Comparison of ENCODE assay signal across 31 mouse cellular contexts in genomic region chr6:43247396-43247795, GRCm38 (mm10). TPM values are rescaled to one million over a fixed set of nuclear protein-coding genes. Genes with fewer than 3 reads are reported as not detected.
DNase-seq lines count a peak whose midpoint lies in the region; TF ChIP-seq lines count a peak whose summit lies in the region.
"Had no signal": no experiment of that assay in that cellular context is flagged by ENCODE, and none has a peak within 500 bp of the region (broad histone marks: within the 10 kb centered on the region; RNA-seq: fewer than 3 reads in every experiment).

No protein-coding gene starts in this region.

- H3ac ChIP-seq in C2C12 (ENCODE audit: control insufficient read depth, insufficient read length, low read depth) (no peak overlapping the region), myocyte (ENCODE audit: control insufficient read depth, insufficient read length) (no peak overlapping the region)

- H3K27me3 ChIP-seq in C2C12 (ENCODE audit: control insufficient read depth, insufficient read depth, insufficient read length) (no peaks in the 10 kb centered on the region), myocyte (ENCODE audit: control insufficient read depth, insufficient read depth, insufficient read length) (no peaks in the 10 kb centered on the region)
- H3K27me3 ChIP-seq: embryonic facial prominence, embryonic 12.5 days; forebrain, embryonic 13.5 days; forebrain, embryonic 15.5 days had no signal

- peak; percentile 27 for DNase-seq in 3134 (ENCODE audit: extremely low read depth, insufficient read length, low spot score)
- DNase-seq in NIH3T3 (ENCODE audit: low read depth) = peak; percentile 75
- DNase-seq in embryo, embryonic 11 days = no peak
- no peak for DNase-seq in adrenal gland, adult 2 months
- no peak for DNase-seq in lung, postnatal 25 days (ENCODE audit: low spot score)
- DNase-seq: adrenal gland, postnatal 10 days; adrenal gland, postnatal 25 days; B cell, adult 2 months; cerebellum, adult 11 months; cerebellum, adult 18-20 months; cerebellum, adult 8-10 months; cerebellum, adult 9-11 months; cerebellum, postnatal 14 days; cerebellum, postnatal 36 days; forebrain, postnatal 0 days had no signal

- H3K4me2 ChIP-seq in myocyte (ENCODE audit: low read depth) = peak overlapping the region; percentile 16
- H3K4me2 ChIP-seq: embryonic facial prominence, embryonic 12.5 days; forebrain, embryonic 13.5 days; forebrain, embryonic 15.5 days had no signal

- H3K79me2 ChIP-seq in C2C12 (ENCODE audit: control insufficient read depth, insufficient read depth) (no peaks in the 10 kb centered on the region), myocyte (ENCODE audit: control insufficient read depth, insufficient read depth) (no peaks in the 10 kb centered on the region)

- TF ChIP-seq CTCF in C2C12 (IDR thresholded peaks at IDR 0.05; ENCODE audit: control insufficient read depth, insufficient read depth, insufficient read length) = no peak

- H3K79me3 ChIP-seq in C2C12 (ENCODE audit: low read depth) = no peaks in the 10 kb centered on the region

- H3K36me3 ChIP-seq in C2C12 (ENCODE audit: control insufficient read depth, insufficient read depth) (no peaks in the 10 kb centered on the region), myocyte (ENCODE audit: control insufficient read depth, insufficient read depth) (no peaks in the 10 kb centered on the region)
- H3K36me3 ChIP-seq: embryonic facial prominence, embryonic 10.5 days; embryonic facial prominence, embryonic 12.5 days; forebrain, embryonic 15.5 days had no signal

- no peak overlapping the region for H3K4me3 ChIP-seq in C2C12 (ENCODE audit: insufficient read depth, poor library complexity, severe bottlenecking)
- H3K4me3 ChIP-seq in myocyte = no peak overlapping the region
- H3K4me3 ChIP-seq: embryonic facial prominence, embryonic 10.5 days; embryonic facial prominence, embryonic 12.5 days; forebrain, embryonic 13.5 days; forebrain, embryonic 15.5 days had no signal

- no peak for TF ChIP-seq POLR2A in myocyte (IDR thresholded peaks at IDR 0.05; ENCODE audit: insufficient read length, low read depth)

TF ChIP-seq in C2C12, 6 proteins besides CTCF, POLR2A, EP300 and RAD21:
- peak; percentile 27 for TF ChIP-seq MYOD1 (IDR thresholded peaks at IDR 0.05; ENCODE audit: control insufficient read depth, insufficient read length, low read depth)
- peak; percentile 88 for TF ChIP-seq FOSL1 (IDR thresholded peaks at IDR 0.05; ENCODE audit: insufficient read depth, low read length, poor library complexity, severe bottlenecking)
- TF ChIP-seq MAX (IDR thresholded peaks at IDR 0.05) = no peak
- no peak for TF ChIP-seq CEBPB (IDR thresholded peaks at IDR 0.05; ENCODE audit: low read depth)
- TF ChIP-seq MYOG (IDR thresholded peaks at IDR 0.05; ENCODE audit: control insufficient read depth, extremely low read depth, insufficient read length) = no peak
- no peak for TF ChIP-seq USF1 (IDR thresholded peaks at IDR 0.05; ENCODE audit: low read depth)

TF ChIP-seq in myocyte, 11 proteins besides CTCF, POLR2A, EP300 and RAD21:
- no peak for TF ChIP-seq E2F4 (IDR thresholded peaks at IDR 0.05; ENCODE audit: insufficient read depth)
- no peak for TF ChIP-seq CEBPB (IDR thresholded peaks at IDR 0.05; ENCODE audit: insufficient read depth, poor library complexity, severe bottlenecking)
- no peak for TF ChIP-seq POLR2AphosphoS2 (IDR thresholded peaks at IDR 0.05; ENCODE audit: insufficient read length, low read depth)
- no peak for TF ChIP-seq SRF (IDR thresholded peaks at IDR 0.05; ENCODE audit: control insufficient read depth, insufficient read length, low read depth)
- TF ChIP-seq USF1 (IDR thresholded peaks at IDR 0.05; ENCODE audit: low read depth) = no peak
- no peak for TF ChIP-seq MYOG (IDR thresholded peaks at IDR 0.05; ENCODE audit: control insufficient read depth in 1 of 3, insufficient read depth in 1 of 3, insufficient read length in 2 of 3, low read depth in 2 of 3)
- no peak for TF ChIP-seq MAX (IDR thresholded peaks at IDR 0.05; ENCODE audit: low read depth)
- TF ChIP-seq TCF12 (IDR thresholded peaks at IDR 0.05; ENCODE audit: insufficient read depth, poor library complexity, severe bottlenecking) = no peak
- no peak for TF ChIP-seq TCF3 (IDR thresholded peaks at IDR 0.05; ENCODE audit: insufficient read length, low read depth)
- no peak for TF ChIP-seq REST (IDR thresholded peaks at IDR 0.05; ENCODE audit: insufficient read depth, insufficient read length)
- no peak for TF ChIP-seq MYOD1 (IDR thresholded peaks at IDR 0.05; ENCODE audit: control insufficient read depth in 1 of 3, insufficient read length in 2 of 3, low read depth in 2 of 3)

RNA-seq across cellular contexts. Expression of gene Olfr47, which starts 16.1 kb away (rescaled TPM):
- not detected for polyA plus RNA-seq in C2C12 (2012; fragmentation: generic; extraction: Trizol)
- not detected for polyA plus RNA-seq in myocyte (2012; fragmentation: generic; extraction: Trizol)
- total RNA-seq in adrenal gland, adult 2 months (2021) = not detected
- not detected in 2 replicates for polyA plus RNA-seq in adrenal gland, adult 2 months (2012; rRNA removed)
- total RNA-seq: adrenal gland, adult 18-20 months; adrenal gland, postnatal 10 days; adrenal gland, postnatal 25 days; adrenal gland, postnatal 4 days; common myeloid progenitor, adult 5-6 weeks; ES-E14; forebrain, postnatal 0 days; MEL had no signal
- polyA plus RNA-seq: activated CD4-positive, CD25-positive, alpha-beta regulatory T cell, adult 4 months; brain, embryonic 14.5 days; embryonic facial prominence, embryonic 10.5 days; embryonic facial prominence, embryonic 12.5 days; embryonic facial prominence, embryonic 14.5 days; forebrain, embryonic 11.5 days; forebrain, embryonic 13.5 days; forebrain, embryonic 15.5 days; forebrain, postnatal 0 days; frontal cortex, adult 2 months had no signal

RNA-seq across cellular contexts. Expression of gene Arhgef5, which starts 18.0 kb away (rescaled TPM):
- polyA plus RNA-seq in C2C12 (2012; fragmentation: generic; extraction: Trizol) (9.3 TPM), myocyte (2012; fragmentation: generic; extraction: Trizol) (14.5 TPM)
- 10 to 100 TPM; 17.0 to 18.2 TPM for total RNA-seq in adrenal gland, adult 2 months (2021)
- 6.7 and 7.8 TPM in 2 replicates for polyA plus RNA-seq in adrenal gland, adult 2 months (2012; rRNA removed)
- total RNA-seq: MEL had no signal

RNA-seq across cellular contexts. Expression of gene Olfr434, which starts 34.6 kb away (rescaled TPM):
- polyA plus RNA-seq in C2C12 (2012; fragmentation: generic; extraction: Trizol) (not detected), myocyte (2012; fragmentation: generic; extraction: Trizol) (not detected)
- total RNA-seq in adrenal gland, adult 2 months (2021) = not detected
- not detected in 2 replicates for polyA plus RNA-seq in adrenal gland, adult 2 months (2012; rRNA removed)
- total RNA-seq: adrenal gland, adult 18-20 months; adrenal gland, postnatal 10 days; adrenal gland, postnatal 25 days; adrenal gland, postnatal 4 days; common myeloid progenitor, adult 5-6 weeks; ES-E14; forebrain, postnatal 0 days; MEL had no signal
- polyA plus RNA-seq: activated CD4-positive, CD25-positive, alpha-beta regulatory T cell, adult 4 months; brain, embryonic 14.5 days; embryonic facial prominence, embryonic 10.5 days; embryonic facial prominence, embryonic 12.5 days; embryonic facial prominence, embryonic 14.5 days; forebrain, embryonic 11.5 days; forebrain, embryonic 13.5 days; forebrain, embryonic 15.5 days; forebrain, postnatal 0 days; frontal cortex, adult 2 months had no signal

RNA-seq across cellular contexts. Expression of gene Olfr435, which starts 50.5 kb away (rescaled TPM):
- polyA plus RNA-seq in C2C12 (2012; fragmentation: generic; extraction: Trizol) (not detected), myocyte (2012; fragmentation: generic; extraction: Trizol) (not detected)
- not detected for total RNA-seq in adrenal gland, adult 2 months (2021)
- not detected in 2 replicates for polyA plus RNA-seq in adrenal gland, adult 2 months (2012; rRNA removed)
- total RNA-seq: adrenal gland, adult 18-20 months; adrenal gland, postnatal 10 days; adrenal gland, postnatal 25 days; adrenal gland, postnatal 4 days; common myeloid progenitor, adult 5-6 weeks; ES-E14; forebrain, postnatal 0 days; MEL had no signal
- polyA plus RNA-seq: activated CD4-positive, CD25-positive, alpha-beta regulatory T cell, adult 4 months; brain, embryonic 14.5 days; embryonic facial prominence, embryonic 10.5 days; embryonic facial prominence, embryonic 12.5 days; embryonic facial prominence, embryonic 14.5 days; forebrain, embryonic 11.5 days; forebrain, embryonic 13.5 days; forebrain, embryonic 15.5 days; forebrain, postnatal 0 days; frontal cortex, adult 2 months had no signal

Comparison
In these comparisons a context has a peak if more than half of its experiments do, and no peak if none do; other contexts are left out.
1. DNase-seq: peak in 3134 (single experiment) and NIH3T3 (single experiment); none in embryo, embryonic 11 days (single experiment), adrenal gland, adult 2 months (single experiment) and lung, postnatal 25 days (single experiment).